Mouse (Mus musculus) cerebellum, postnatal 25 days (tissue): Measurements from ENCODE around the gene Rhag.
A peak's percentile ranks its signal among the peaks of the same experiment; 100 is the strongest.

ENCODE experiments used
- DNase-seq, 2 experiments: peaks; one replicate each; pipeline ENCODE4 v3.0.0; 2021; ENCODE audit warnings: mixed read lengths in 2 of 2

Gene Rhag

GRCm38 (mm10) chr17:40875568-40875967 is 64.6 kb downstream of the Rhag start:
- no peak for DNase-seq

DNA sequence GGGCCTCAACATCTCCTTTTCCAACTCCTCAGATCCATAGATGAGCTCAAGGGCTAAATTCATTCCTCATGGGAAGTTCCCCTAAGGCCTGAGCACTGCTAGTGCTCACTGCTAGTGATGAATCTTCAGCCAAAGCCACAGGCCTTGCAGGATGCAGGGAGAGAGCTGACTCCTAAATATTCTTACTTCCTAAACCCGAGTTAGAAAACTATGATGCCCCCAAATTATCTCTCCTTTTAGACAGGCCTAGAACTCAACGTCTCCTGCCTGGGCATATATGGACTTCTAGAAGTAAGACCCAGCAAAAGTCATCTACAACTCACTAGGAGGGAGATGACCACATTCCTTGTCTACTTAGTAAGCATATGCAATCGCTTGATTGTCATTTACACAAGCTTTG is 66.8 kb downstream of the Rhag start:
- DNase-seq: no peak

DNA sequence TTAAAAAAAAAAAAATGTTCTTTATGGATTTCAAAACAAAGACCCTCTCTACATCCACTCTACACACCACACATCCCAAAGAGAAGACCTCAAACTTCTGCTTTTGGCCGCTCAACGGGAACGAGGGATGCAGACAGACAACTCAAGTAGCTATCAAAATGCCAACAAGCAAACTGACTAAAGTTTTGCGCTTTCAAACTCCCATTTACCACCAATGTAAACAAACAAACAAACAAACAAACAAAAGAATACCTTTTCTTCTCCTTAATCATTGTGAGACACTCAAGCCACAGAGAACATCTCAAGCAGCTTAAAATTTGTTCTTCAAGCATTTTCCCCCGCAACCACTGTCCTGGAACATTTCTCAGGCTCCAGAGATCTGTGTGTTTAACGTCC is 68.6 kb downstream of the Rhag start:
- no peak for DNase-seq

DNA sequence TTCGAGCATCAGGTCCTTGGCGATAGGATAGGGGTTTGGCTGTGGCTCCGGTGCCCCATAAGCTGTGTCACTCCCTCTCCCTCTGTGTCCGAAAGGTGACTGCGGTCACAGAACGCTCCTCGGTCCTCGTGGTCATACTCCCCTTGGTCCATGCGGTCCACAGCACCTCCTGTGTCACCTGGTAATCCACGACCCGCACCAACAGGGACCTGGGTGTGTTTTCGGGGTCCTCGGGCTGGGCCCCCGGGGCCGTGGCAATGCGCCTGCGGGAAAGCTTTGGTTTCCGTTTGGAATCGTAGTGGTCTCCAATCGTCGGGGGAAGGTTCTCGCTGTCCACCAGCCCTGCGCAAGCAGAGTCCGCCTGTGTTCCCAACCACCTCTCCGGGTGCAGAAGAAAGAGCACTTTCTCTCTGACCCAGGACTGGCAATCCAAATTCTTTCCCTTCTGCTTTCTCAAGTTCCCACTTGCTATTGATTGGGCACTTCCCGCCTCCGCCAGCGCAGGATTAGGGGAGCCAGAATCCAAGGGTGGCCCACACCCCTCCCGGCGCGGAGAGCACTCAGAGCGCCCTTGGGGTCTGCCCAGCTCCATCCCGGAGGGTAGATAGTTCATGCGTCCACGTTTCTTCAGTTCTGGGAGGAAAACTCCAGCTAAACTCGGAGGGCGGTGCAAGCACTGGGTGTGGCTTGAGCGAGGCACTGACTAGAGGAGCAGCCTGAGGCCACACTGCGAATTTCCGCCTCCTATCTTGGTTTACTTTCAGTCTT is 69.2 kb downstream of the Rhag start, which contains the start of gene 9130008F23Rik:
TSS of gene 9130008F23Rik (minus strand) at position 636 of the 768 bp plus-strand sequence.
- DNase-seq: peak; percentile 17 to 18

DNA sequence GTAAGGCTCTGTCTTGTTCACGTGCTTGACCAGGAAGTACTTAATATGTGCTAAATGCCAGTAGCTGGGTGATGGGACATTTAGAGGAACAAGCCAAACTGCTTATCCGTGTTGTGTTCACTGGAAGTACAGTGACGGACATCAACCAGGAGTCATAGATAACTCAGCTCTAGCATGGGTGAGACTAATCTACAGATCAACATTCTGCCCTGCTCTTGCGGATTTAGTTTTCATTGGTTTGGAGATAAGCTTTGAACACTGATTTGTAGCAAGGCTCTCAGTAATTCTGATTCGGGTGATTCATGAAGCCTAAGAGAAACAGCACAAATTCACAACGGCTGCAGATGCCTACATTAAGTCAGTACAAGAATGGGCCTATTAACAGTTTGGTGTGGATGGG is 71.2 kb downstream of the Rhag start:
- no peak for DNase-seq

GRCm38 (mm10) chr17:40885155-40885554 is 74.2 kb downstream of the Rhag start:
- DNase-seq: no peak

GRCm38 (mm10) chr17:40887849-40888536 is 77.1 kb downstream of the Rhag start:
- DNase-seq: no peak
